Mouse (Mus musculus) embryonic fibroblast, embryonic 13.5 days (primary cell): ENCODE results near the gene Gmeb2. TPM values are rescaled to one million over a fixed set of nuclear protein-coding genes. Genes with fewer than 3 reads are reported as not detected.
"Not testable (repeated sequence)": the region's sequence is repeated elsewhere in the genome, so short reads cannot be mapped to it uniquely, and the experiment has no call there.

ENCODE experiments used
- H3K27ac ChIP-seq: 2 replicates; pipeline ENCODE4 v1.5.1; 2012; ENCODE audit warnings: low read length, control low read depth, inconsistent platforms; ENCODE audit not compliant: insufficient read depth
- H3K4me1 ChIP-seq: 2 replicates; pipeline ENCODE4 v1.6.1; 2011; ENCODE audit warnings: low read length; ENCODE audit not compliant: control insufficient read depth, insufficient read depth
- H3K4me3 ChIP-seq: 2 replicates; pipeline ENCODE4 v1.5.1; 2011; ENCODE audit warnings: mild to moderate bottlenecking, control low read depth, low read length; ENCODE audit not compliant: insufficient read depth
- CTCF ChIP-seq: IDR thresholded peaks from 2 replicates; pipeline ENCODE4 v1.5.1; 2011; ENCODE audit warnings: mild to moderate bottlenecking, control low read depth, low read length, moderate library complexity, borderline replicate concordance; ENCODE audit not compliant: insufficient read depth
- POLR2A ChIP-seq: IDR thresholded peaks from 2 replicates; pipeline ENCODE4 v1.6.1; 2011; ENCODE audit warnings: low read depth, mild to moderate bottlenecking, control low read depth, low read length, moderate library complexity
- polyA plus RNA-seq: library from polyadenylated mRNA; stranded (reverse); fragments of >200 nt; gene quantifications from 2 replicates; pipeline ENCODE4 v1.2.4, GENCODE M21; 2011; ENCODE audit warnings: low read depth; ENCODE audit not compliant: missing spikeins, insufficient read length

Gmeb2 gene
- 20.0 and 23.6 TPM in 2 replicates for polyA plus RNA-seq

DNA sequence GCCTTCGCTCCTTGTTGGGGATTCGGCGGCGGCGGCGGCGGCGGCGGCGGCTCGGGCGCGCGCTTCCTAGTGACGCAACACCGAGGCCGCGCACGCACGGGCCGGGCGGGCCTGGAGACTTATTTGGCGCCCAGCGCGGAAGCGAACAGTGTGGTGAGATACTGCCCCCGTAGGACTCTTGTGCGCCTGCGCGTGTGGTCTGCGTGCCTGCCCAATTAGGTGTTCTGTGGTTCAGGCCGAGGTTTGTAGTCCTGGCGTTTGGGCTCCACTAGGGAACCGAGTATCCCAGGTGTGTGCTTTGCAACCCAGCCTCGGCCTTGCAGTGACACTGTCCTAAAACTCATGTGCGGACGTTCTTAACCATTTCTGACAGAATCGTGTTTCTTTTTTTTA, at the start of gene Gmeb2:
TSS of gene Gmeb2 (minus strand) at position 78 of the 393 bp plus-strand sequence.
- not testable (repeated sequence) for H3K4me1 ChIP-seq
- peak; percentile 93 for TF ChIP-seq POLR2A

GRCm38 (mm10) chr2:181334023-181334422, 46.2 kb upstream of the Gmeb2 start:
- H3K4me1 ChIP-seq: no peaks in the 10 kb centered on the region
- H3K27ac ChIP-seq: no peak overlapping the region
- H3K4me3 ChIP-seq: no peak overlapping the region
- TF ChIP-seq CTCF (no peak), POLR2A (no peak)

More for the DNA sequence above, at the start of gene Gmeb2:
- peak within 1 kb of the TSS; percentile 90 for H3K4me3 ChIP-seq
- H3K27ac ChIP-seq: peak within 1 kb of the TSS; percentile 84

DNA sequence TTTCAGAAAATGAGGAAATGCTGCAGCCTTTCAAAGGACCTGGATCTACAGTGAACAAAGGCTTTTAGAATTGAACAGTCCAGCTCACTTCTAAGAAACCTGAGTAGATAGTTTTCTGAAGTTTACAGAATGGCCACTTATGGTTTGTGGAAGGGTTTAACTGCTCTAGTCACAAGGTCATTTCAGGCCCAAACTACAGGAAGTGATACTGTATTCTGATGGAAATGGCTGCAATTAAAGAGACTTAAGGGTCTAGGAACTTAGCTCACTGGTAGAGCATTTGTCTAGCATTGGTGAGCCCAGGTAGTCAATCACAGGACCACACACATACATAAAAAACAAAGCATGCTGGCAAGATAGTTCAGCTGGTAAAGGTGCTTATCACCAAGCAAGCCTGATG, 44.7 kb upstream of the Gmeb2 start:
- no peak overlapping the region for H3K4me3 ChIP-seq
- no peaks in the 10 kb centered on the region for H3K4me1 ChIP-seq
- no peak overlapping the region for H3K27ac ChIP-seq
- TF ChIP-seq CTCF (no peak), POLR2A (no peak)

DNA sequence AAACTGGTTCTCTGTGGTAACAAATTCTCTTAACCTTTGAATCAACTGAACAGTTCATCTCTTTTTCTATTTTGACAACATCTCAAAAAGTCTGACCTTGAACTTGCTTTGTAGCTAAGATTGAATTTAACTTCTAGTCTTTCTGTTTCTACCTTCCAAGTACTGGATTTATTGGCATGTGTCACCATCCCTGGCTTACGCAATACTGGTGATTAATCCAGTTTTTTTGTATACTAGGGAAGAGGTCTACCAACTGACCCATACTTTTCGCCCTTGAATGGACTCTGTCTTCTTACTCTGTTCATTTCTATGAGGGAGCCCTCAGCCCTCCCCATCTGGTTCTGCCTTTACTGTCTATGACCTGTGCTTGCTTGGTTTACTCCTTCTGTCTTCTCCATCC, 38.3 kb upstream of the Gmeb2 start:
- TF ChIP-seq POLR2A: no peak
- no peak for TF ChIP-seq CTCF
- Histone ChIP-seq H3K27ac (no peak overlapping the region), H3K4me3 (no peak overlapping the region), H3K4me1 (no peaks in the 10 kb centered on the region)

GRCm38 (mm10) chr2:181322136-181322535, 34.3 kb upstream of the Gmeb2 start:
- TF ChIP-seq POLR2A: no peak
- no peak for TF ChIP-seq CTCF
- no peak overlapping the region for H3K4me3 ChIP-seq
- H3K4me1 ChIP-seq: no peaks in the 10 kb centered on the region
- no peak overlapping the region for H3K27ac ChIP-seq

GRCm38 (mm10) chr2:181320103-181320499, 32.3 kb upstream of the Gmeb2 start:
- Histone ChIP-seq H3K4me3 (peak overlapping the region; percentile 64), H3K27ac (no peak overlapping the region), H3K4me1 (no peaks in the 10 kb centered on the region)
- TF ChIP-seq CTCF (no peak), POLR2A (no peak)

- Histone ChIP-seq H3K27ac (no peak within 1 kb of the TSS), H3K4me3 (peak within 1 kb of the TSS; percentile 64), H3K4me1 (no peaks in the 10 kb centered on the region)
- TF ChIP-seq POLR2A: peak; percentile 59
- no peak for TF ChIP-seq CTCF
Observed at GRCm38 (mm10) chr2:181319248-181320102, 31.6 kb upstream of the Gmeb2 start, which contains the start of gene Rtel1. TSS of gene Rtel1 (plus strand) at chr2:181319739.

- TF ChIP-seq CTCF: no peak
- TF ChIP-seq POLR2A: no peak
- Histone ChIP-seq H3K4me1 (no peaks in the 10 kb centered on the region), H3K4me3 (no peak within 1 kb of the TSS), H3K27ac (no peak within 1 kb of the TSS)
Observed at GRCm38 (mm10) chr2:181314080-181314810, 26.4 kb upstream of the Gmeb2 start, which contains the start of gene Stmn3. TSS of gene Stmn3 (minus strand) at chr2:181314500.

GRCm38 (mm10) chr2:181313344-181314079, 25.7 kb upstream of the Gmeb2 start:
- H3K27ac ChIP-seq: no peak overlapping the region
- no peak overlapping the region for H3K4me3 ChIP-seq
- TF ChIP-seq CTCF: no peak
- TF ChIP-seq POLR2A: no peak
- H3K4me1 ChIP-seq: no peaks in the 10 kb centered on the region
